Mouse (Mus musculus): ENCODE measurements around the gene Fkbp4.

Gene Fkbp4

DNA sequence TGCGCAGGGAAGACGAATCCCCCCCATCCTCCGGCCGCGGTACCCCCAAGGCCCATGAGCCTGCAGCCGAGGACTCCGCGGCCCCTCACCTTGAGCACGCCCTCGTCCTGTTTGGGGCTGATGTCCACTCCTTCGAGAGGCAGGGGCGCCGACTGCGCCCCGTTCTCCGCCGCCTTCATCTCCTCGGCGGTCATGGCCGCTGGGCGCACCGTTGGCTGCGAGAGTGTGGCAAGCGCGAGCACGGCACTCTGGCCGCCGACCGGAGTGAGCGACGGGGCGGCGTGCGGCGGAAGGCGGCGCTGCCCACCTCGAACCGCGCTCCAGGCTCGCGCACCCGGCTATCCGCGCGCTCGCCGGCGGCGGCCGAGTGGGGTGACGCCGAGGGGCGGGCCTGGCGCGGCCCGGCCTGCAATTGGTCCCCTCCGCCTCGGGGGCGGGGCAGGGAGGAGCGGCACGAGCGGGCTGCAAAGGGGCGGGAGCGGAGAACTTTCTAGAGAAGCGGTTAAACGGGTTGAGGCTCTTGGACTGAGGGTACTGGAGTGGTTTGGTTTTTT is at the start of gene Fkbp4:
Fkbp4 (minus strand) TSS at position 361 of the 554 bp plus-strand sequence.
- peak; percentile 92 for DNase-seq

DNA sequence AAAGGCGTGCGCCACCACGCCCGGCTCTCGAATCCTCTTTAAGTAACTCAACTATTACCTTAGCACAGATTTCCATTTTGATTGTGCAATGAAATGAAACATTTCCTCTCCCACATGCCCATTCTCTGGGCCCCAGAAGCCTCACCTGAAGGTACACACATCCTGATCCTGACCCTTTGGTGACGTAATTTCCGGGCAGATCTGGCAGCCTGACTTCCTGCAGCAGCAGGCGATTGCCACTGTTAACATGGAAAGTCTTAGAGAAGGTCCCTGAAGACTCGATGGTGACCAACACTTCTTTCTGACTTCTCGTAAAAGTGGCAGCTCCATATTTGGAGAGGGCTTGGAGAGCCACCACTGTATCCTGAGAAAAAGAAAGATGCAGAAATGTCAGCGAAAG is 49.3 kb upstream of the Fkbp4 start:
- no peak for DNase-seq

DNA sequence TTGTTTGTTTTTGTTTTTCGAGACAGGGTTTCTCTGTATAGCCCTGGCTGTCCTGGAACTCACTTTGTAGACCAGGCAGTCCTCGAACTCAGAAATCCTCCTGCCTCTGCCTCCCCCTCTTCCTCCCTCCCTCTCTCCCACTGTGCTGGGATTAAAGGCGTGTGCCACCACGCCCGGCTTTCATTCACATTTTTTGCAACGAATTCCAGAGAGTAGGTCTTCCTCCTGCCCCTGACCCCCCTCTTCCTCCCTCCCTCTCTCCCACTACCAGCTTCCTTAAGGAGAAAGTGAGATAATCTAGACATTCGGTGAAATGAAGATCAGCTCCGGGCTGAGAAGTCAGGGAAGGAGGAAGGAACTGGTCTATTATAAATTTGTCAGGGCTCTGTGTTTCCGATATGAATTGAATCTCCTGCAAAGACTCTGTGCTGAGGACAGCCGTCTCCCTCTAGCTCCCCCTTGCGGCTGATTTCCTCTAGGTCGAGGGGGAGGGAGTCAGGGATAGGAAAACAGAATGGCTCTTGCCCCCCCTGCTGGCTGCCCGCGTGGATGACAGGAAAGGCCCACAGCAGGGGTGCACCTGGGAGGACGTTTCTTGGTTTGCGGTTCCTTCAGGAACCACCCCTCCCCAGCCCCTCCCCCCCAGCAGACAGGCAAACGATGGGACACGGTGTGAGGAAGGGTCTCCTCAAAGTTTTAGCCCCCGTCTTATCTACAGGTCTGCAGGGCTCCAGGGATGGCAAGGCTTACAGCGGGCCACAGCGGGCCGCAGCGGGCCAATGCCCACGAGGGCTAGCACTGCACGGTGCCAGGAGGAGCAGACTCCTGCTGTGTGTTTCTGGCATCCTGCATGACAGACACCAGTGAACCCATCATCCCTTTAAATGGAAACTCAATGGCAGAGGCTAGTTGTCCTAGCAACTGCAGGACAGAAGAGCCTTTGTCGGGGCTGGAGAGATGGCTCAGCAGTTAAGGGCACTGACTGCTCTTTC is 41.3 kb upstream of the Fkbp4 start:
- peak; percentile 88 for DNase-seq

DNA sequence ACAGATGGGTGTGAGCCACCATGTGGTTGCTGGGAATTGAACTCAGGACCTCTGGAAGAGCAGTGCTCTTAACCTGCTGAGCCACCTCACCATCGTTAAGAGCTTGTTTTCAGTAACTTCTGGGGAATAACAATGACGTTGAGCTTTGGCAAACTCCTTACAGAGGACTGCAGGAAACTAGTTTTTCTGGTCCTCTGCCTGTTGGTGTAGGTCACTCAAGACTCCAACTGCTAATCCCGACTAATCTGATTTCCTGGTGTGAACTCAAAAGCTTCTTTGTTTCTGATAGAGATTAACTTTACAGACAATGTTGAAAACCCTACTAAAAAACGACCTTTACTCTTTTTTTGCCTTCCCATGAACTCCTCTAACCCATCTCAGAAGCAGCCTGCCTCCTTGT is 39.0 kb upstream of the Fkbp4 start:
- no peak for DNase-seq

DNA sequence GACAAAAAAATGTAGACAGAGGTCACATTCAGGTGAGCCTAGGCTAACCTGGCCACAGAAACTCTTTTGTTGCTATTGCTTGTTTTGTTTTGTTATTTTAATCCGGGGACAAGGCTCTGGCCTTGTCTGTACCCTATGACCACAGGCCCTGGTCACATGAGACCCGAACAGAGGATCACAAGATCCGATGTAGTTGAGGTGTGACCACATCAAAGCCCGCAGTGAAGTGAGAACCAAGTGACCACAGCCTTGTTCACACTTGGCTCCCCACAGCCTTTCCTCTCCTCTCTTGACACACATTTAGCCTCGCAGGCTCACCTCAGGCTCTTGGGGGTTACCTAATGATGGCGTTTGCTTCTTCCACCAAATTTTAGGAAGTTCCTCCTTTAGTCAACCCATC is 35.6 kb upstream of the Fkbp4 start:
- DNase-seq = no peak

DNA sequence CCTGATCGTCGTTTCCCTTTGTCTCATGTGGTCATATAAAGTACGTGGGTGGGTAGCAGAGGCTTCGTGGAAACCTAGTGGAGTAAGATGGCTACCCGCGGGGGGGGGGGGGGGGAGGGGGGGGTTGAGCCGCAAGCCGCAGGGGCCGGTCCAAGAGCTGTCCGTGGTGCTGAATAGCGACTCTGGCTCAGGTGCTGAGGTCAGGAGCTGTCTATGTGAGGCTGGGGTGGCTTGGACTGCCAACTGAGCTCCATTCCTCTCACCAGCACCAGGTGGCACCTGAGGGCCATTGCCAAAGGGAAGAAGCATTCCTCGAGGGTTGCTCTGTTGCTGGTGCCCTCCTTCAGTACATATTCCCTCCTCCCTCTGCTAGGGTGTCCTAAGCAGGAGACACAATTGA is 31.0 kb upstream of the Fkbp4 start:
- peak; percentile 14 for DNase-seq

DNA sequence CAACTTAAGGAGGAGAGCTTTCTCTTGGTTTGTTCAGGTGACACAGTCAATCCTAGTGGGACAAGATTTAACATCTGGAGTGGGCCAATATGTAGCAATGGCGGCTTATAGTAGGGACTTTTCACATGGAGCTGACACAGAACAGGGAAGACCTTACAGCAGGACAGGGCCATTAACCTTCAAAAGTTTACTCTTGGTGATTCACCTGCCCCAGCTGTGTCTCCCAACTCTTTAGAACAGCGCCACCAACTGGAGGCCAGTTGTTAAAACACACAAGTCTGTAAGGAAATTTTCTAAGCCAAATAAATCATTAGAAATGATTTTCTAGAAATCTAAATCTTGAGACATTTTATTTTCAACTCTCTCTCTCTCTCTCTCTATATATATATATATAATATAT is 28.8 kb upstream of the Fkbp4 start:
- DNase-seq = no peak

DNA sequence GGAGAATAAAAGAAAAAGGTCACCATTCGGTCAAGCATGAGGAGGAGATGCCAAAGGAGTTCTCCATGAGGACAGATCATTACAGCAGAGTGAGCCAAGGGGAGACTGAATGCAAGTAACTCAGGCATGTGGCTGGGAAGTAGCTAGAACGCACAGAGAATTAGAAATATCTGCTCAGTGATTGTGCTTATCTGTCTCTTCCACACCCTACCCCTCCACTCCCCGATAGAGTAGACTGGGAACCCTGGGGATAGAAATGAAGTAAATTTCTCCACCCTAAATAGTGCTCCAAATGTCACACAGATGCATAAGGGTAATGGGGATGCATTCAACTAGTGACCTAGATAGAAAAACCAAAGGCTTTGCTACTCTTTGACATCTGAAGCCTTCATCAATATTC is 28.1 kb upstream of the Fkbp4 start:
- no peak for DNase-seq

DNA sequence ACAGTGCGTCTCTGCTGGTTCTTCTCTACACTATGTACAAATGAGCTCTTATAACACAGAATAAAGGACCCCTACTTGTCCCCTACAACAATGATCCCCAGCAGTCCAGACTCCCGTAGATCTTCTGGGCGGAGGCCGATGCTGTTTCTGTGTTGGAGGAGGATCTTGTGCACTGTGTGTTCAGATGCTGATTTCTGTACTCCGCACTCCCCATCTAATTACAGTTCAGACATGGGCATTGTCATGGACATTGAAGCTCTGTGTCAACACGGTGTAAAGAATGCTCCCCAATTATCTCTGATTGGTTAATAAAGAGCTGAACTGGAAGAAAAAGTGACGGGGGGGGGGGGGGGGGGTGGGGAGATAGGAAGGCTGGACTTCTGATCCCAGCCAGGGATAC is 27.6 kb upstream of the Fkbp4 start:
- no peak for DNase-seq

DNA sequence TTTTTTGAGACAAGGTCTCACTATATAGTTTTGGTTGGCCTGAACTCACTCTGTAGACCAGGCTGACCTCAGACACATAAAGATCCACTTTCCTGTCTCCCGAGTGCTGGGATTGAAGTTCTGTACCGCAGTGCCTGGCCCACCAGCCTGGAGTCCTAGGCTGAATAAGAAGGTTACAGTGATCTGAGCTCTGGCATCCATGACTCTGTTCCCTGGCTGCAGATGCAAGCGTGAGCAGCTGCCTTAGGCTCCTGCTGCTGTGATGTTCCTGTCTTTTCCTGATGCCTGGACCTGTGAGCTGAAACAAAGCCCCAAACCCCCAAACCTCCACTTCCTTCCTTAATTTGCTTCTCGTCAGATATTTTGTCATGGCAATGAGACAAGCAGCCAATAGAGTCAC is 26.5 kb upstream of the Fkbp4 start:
- DNase-seq = no peak

DNA sequence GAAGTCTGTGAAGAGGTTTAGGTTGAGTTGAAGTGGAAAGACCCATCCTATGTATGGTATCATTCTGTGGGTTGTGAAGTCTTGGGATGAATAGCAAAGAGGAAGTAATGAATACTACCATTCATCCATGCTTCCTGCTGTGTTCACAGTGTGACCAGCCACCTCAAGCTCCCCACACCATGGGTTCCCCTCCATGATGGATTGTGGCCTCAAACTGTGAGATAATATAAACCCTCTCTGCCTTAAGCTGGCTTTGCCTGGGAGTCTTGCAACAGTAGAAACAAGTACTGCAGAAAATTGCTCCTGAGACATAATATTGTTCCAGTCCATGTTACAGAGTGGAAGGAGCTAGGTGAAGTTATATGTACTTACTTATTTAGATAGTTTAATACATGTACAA is 23.1 kb upstream of the Fkbp4 start:
- no peak for DNase-seq

DNA sequence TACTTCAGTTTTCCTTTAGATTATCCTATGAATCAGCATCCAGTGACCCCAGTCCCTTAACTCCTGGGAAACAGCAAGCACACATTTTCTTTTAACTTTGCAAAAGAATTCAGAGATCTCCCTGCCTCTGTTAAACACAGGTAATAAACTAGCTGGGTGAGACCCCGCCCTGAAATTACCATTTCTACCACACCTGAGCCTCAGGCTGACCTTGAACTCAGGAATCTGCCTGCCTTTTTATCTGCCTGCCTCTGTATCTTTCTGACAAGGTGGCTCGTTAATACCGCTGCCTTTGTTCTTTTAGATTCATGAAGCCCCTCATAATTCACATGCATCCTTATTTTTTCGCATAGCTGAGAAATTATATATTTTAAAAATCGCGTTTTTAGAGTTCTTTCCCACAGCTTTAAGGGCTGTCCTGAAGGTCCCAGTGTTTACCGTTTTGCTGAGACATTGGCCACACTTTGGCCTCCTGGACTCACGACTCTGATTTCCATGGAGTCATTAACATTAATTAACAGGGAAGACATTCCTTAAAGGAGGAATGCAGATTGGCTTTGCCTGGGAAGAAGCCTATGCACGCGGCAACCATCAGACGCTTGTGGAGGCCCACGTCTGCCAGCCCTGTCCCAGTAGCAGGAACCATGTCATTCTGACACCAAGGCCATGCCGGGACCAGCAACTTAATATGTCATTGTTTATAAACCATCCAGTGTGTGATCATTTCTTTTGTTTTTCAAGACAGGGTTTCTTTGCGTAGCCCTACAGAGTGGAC is 22.4 kb upstream of the Fkbp4 start:
- no peak for DNase-seq

DNA sequence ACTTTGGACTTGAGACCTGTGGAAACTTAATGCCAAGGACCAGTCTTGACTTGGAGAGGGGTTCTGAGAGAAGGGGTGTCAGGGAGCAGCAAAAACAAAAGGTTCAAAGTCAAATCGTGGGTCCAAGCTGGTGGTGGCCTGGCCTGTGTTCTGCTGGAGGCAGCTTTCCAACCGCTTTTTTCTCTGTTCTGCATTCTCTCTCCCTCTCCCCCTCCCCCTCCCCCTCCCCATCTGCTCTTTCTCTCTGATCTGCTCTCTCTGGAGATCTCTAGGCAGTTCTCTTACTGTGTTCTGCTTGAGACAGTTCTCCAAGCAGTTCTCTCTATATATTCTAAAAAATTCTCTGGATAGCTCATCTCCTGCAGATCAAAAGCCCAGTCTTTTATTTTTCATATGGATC is 21.8 kb upstream of the Fkbp4 start:
- DNase-seq = no peak

DNA sequence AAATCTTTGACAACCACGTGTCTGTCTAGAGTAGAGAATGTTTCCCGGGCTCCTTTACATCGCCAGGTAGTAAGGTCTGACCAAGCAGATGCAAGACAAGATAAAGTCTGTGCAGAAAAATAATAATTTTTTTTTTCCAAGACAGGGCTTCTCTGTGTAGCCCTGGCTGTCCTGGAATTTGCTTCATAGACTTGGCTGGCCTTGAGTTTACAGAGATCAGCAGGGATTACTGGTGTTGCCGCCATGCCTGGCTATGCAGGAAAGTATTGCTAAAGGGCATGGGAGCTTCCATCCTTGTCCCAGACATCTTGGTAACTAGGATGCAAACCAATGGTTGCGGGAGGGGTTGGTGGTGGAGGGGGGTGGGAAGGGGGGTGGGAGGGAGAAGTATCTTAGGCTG is 18.7 kb upstream of the Fkbp4 start:
- no peak for DNase-seq

DNA sequence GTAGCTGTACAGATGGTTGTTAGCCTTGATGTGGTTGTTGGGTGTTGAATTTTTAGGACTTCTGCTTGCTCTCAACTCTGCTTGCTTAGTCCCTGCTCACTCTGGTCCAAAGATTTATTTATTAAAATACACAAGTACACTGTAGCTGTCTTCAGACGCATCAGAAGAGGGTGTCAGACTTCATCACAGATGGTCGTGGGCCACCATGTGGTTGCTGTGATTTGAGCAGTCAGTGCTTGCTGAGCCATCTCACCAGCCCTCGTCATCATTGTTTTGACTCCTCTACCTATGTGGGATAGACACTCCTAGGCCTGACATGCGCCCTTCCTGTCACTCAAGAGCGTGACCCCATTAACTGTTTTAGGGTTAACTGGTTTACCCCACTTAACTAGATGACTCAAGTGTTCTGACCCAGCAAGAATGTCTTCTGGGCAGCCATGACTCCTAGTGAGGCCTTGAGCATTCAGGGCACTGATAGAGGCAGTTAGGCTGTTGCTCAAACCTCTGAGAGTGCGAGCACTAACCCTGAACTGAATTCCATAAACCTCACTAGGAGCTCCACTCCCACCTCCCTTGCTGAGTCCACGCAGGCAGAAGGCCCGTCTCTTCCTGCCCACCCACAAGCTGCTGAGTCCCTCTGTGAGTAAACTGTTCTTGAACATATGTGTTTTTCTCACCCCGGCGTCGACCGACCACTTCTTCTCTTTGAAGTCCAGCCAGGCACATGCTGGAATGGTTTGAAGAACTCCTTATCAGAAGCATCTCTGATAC is 17.5 kb upstream of the Fkbp4 start:
- DNase-seq = no peak

DNA sequence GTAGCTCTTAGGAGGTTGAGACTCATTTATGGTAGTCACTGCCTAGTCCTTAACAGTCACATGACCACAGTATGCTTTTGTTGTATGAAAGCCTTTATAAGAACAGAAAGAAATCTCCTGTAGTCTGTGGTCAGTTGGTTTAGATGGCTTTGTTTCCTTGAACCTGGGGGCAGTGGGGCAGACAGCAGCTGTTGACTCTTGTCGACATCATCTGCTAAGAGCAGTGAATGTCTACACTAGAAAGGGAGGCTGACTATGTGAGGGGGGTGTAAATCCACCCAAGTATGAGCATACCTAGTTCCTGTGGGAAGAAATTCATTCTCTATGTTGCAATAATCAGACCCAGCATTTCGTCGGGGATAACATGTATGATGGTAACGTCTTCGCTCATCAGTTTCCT is 8.6 kb upstream of the Fkbp4 start:
- DNase-seq = no peak

DNA sequence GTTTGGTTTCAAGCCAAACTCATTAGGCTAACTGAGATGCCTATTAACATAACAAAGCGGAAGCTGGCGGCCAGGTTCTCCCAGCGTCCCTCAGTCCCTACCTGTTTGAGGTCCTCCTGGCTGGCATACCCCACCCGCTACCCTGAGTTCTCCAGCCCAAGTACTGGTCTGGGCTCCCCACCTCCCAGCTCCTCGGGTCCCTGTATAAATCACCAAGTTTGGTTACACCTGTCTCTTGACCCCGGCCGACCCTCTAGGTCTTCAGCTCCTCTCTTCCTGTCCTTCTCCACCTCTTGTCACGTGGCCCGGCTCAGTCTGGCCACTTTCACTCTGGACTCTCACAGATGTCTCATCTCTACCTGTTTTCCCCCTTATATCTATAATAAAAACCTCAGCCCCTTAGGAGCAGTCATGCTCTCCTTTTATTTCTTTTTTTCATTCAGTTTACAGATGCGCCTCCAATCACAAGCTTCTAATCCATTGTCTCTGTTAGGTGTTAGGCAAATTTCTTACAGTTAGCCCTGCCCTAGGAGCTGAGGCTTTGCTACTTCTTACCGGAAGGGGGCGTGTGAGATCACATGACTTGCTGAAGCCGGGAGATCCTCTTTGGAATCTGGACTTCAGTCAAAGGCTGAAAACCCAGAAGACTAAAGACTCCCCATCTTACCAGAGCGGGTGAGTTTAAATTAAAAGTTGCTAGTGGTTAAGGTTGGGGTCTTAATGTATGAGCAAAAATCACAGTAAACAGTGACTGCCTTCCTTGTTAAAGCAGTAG is 7.5 kb upstream of the Fkbp4 start:
- DNase-seq = peak; percentile 75

DNA sequence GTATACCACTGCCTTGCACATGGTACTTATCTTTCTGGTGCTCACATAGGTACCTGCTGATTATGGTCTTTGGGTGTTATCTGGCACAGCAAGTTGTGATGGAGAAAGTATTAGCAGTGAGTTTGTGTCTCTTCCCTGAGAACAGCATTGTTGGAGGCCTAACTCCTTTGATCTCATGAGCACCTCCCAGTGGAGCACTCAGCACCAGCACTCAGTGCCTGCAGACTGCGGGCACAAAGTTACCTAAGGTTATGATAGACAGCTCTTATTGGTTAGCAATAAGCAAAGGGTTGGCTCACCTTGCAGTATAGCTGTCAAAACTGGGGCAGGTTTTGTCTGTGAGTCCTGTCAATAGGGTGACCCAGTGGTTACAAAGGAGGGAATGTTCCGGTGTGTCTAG is 1.8 kb upstream of the Fkbp4 start:
- no peak for DNase-seq

DNA sequence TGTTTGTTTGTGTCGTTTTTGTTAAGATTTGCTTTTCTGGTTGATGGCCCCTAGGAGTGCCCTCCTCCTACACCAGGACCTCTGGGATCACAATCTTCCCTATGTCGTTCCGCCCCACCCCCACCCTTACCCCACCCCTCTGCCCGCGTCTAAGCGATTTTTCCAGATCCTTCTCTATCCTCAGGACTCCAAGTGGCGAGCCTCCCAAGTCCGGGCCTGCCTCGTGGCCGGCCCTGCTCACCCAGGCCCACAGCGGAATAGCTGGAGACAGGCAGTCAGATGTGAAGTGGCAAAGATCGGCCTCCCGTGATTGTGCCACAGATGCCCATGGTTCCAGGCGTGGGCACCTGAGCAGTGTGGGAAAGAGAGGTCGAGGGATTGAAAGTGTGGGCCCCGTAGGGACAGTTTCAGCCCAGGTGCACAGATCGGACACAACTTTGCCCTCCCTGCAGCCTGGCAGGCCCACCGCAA is 429 bp upstream of the Fkbp4 start:
- DNase-seq = peak; percentile 28

DNA sequence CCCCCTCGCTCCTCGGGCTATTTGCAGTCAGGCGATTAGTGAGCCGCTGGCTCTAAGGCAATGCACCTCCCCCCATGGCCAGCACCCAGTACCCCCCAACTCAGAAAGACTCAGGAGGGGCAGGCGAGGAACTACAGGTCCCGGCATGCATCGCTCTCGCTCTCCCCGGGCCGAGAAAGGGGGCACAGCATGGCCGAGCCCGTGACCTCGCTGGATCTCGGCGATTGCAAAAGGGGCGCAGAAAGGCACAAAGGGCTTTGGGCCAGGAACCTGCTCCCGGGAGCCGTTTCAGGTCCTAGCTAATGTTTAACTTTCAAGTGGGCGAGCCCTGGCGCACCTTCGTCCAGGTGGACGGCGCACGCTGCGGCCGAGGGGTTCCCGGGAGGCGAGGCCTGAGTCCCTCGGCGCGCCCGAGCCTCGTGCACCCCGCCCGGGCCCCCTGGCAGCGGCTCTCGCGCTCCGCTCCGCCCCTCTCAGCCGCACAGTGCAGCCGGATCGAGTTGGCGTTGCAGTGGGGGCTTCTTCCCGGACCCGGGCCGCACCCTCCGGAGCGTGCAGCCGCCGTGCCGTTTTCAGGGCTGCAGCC is 653 bp downstream of the Fkbp4 start:
- peak; percentile 87 for DNase-seq

DNA sequence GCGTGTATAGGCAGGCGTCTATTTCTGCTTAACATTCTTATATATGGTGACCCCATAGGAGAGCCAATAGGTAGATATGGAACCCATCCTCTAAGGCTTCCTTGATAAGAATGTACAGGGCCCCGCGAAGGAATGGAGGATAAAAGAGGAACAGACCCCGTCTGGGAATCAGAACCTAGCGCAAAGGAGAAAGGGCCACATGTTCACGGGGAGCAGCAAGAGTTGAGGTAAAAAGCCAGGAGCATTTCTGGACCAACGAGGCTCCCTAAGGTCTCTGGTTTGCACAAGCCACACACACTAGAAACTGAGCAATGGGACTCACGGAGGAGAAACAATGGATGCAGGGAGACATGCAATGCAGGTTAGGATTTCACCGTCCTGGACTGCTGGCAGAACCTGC is 1.2 kb downstream of the Fkbp4 start:
- no peak for DNase-seq
